Mouse (Mus musculus) gonadal fat pad, adult 2 months (tissue): Measurements from ENCODE around the gene Kdm2b. TPM values are rescaled to one million over a fixed set of nuclear protein-coding genes. Genes with fewer than 3 reads are reported as not detected.
"Not testable (repeated sequence)": the region's sequence is repeated elsewhere in the genome, so short reads cannot be mapped to it uniquely, and the experiment has no call there.

Source experiments
- DNase-seq: peaks from one replicate; pipeline ENCODE4 v3.0.0-alpha.2; 2012; ENCODE audit warnings: low read depth
- polyA plus RNA-seq: library from polyadenylated mRNA; depleted of rRNA; stranded (reverse); fragments of >200 nt; gene quantifications from 2 replicates; pipeline ENCODE4 v1.2.3, GENCODE M21; 2012

The Kdm2b gene
- polyA plus RNA-seq, 1 experiment, result 18.0 TPM

GRCm38 (mm10) chr5:122978970-122979369 lies 10.7 kb downstream of the Kdm2b start:
- no peak for DNase-seq

GRCm38 (mm10) chr5:122974701-122975100 lies 14.9 kb downstream of the Kdm2b start:
- DNase-seq, result not testable (repeated sequence)

- DNase-seq, result no peak
These were observed 17.5 kb downstream of the Kdm2b start for GRCm38 (mm10) chr5:122972116-122972515.

GRCm38 (mm10) chr5:122971438-122971837 lies 18.2 kb downstream of the Kdm2b start:
- DNase-seq, result no peak

GRCm38 (mm10) chr5:122970056-122970455 lies 19.6 kb downstream of the Kdm2b start:
- DNase-seq, result no peak

- no peak for DNase-seq
These were observed 21.3 kb downstream of the Kdm2b start for GRCm38 (mm10) chr5:122968322-122968721.

GRCm38 (mm10) chr5:122965427-122965826 lies 24.2 kb downstream of the Kdm2b start:
- DNase-seq, result no peak

- DNase-seq, result no peak
These were observed 24.8 kb downstream of the Kdm2b start for GRCm38 (mm10) chr5:122964853-122965252.

GRCm38 (mm10) chr5:122961905-122962304 lies 27.7 kb downstream of the Kdm2b start:
- no peak for DNase-seq

- DNase-seq, result no peak
These were observed 30.2 kb downstream of the Kdm2b start for GRCm38 (mm10) chr5:122959391-122959790.

- no peak for DNase-seq
These were observed 33.6 kb downstream of the Kdm2b start for GRCm38 (mm10) chr5:122956059-122956458.

GRCm38 (mm10) chr5:122951913-122952641 lies 37.5 kb downstream of the Kdm2b start:
- no peak for DNase-seq

- DNase-seq, result no peak
These were observed 38.3 kb downstream of the Kdm2b start for GRCm38 (mm10) chr5:122951056-122951912.

GRCm38 (mm10) chr5:122950329-122950953 lies 39.2 kb downstream of the Kdm2b start:
- no peak for DNase-seq

- no peak for DNase-seq
These were observed 40.5 kb downstream of the Kdm2b start for GRCm38 (mm10) chr5:122949101-122949500.

- DNase-seq, result no peak
These were observed 42.1 kb downstream of the Kdm2b start for GRCm38 (mm10) chr5:122947534-122947933.

GRCm38 (mm10) chr5:122938676-122939075 lies 50.9 kb downstream of the Kdm2b start:
- no peak for DNase-seq

- DNase-seq, result no peak
These were observed 51.6 kb downstream of the Kdm2b start for GRCm38 (mm10) chr5:122937958-122938540.

- no peak for DNase-seq
These were observed 52.6 kb downstream of the Kdm2b start for GRCm38 (mm10) chr5:122937031-122937430.

GRCm38 (mm10) chr5:122935810-122936209 lies 53.8 kb downstream of the Kdm2b start:
- DNase-seq, result no peak

- no peak for DNase-seq
These were observed 58.6 kb downstream of the Kdm2b start for GRCm38 (mm10) chr5:122930991-122931390.

- no peak for DNase-seq
These were observed 61.3 kb downstream of the Kdm2b start for GRCm38 (mm10) chr5:122928293-122928692.
